Mouse (Mus musculus) urinary bladder, postnatal 4 days (tissue): ENCODE measurements around the gene Cip2a.

Source experiments
- DNase-seq, 2 experiments: peaks; one replicate each; pipeline ENCODE4 v3.0.0; 2021 to 2022; ENCODE audit warnings: low spot score in 2 of 2

The Cip2a gene

DNA sequence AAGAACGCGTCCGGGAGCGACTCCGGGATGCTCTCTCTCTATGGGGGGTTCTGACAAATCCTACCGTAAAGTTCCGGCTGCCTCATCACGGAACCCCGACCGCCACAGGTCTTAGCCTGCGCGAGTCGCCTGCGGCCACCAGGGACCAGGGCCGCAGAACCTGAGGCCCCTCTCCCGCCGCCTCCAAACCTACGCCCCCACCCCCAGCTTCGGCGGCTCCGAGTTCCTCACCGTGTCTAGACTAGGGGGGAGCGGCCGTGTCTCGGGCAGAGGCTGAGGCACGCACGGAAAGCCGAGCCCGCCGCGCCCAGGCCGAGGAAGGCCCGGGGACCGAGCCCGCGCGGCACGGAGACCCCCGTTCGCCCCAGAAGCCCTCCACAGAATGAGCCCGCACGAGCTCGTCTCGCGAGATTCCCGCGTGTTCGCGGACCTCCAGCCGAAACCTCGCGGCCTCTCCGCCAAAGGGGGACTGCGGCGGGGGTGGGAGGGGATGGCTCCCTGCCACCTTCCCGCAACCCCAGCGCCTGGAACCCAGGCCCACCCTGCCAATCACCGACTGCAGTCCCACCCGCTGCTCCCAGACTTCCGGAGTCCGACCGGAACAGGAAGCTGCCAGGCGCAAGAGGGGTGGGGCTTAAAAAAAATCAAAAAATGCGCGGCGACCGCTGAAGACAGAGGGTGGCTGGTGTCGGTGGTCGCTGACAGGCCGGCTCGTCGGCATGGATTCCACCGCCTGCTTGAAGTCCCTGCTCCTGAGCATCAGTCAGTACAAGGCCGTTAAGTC lies at the start of gene Cip2a, which contains the start of gene Dzip3:
TSS of gene Cip2a (plus strand) at position 627 of the 784 bp plus-strand sequence.
TSS of gene Dzip3 (minus strand) at position 607 of the 784 bp plus-strand sequence.
- DNase-seq = peak; percentile 92 to 93

DNA sequence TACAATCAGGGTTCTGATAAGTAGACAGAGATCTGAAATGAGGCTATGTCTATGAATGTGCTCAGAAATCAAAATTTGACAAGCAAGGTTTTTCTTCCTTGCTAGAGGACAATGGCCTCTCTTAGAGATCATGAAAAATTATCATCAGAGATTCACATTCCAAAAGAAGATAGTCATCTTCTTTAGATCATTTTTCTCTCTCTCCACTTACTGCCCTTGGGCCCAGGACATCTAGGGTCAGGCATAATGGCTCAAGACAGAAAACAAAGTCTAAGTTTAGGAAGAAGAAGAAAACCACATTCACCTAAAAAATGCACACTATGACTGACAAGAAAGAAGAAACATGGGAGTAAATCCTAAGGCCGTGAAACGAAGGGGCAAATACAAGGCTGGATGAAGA lies 21.0 kb upstream of the Cip2a start:
- DNase-seq = no peak

- DNase-seq = no peak
Measured at GRCm38 (mm10) chr16:48973548-48973947, 20.4 kb upstream of the Cip2a start.

DNA sequence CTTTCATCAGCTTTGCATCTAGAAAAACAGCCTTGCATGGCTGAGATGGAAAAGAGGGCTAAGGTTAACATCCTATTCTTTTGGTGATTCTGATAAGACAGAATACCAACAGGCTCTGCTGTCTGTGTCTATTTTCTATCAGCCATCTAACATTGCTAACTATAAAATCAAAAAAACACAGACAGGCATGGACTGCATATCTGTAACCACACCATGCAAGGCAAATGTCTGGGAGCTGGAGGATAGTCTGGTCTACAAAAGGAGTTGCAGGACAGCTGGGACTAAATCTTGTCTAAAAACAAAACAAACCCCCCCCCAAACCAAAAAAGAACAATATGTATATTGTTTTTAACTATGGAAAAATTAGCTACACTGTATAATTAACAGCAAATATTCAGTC lies 14.0 kb upstream of the Cip2a start:
- no peak for DNase-seq

GRCm38 (mm10) chr16:48985034-48985627 lies 8.9 kb upstream of the Cip2a start:
- DNase-seq = no peak

GRCm38 (mm10) chr16:48989700-48990099 lies 4.3 kb upstream of the Cip2a start:
- no peak for DNase-seq

DNA sequence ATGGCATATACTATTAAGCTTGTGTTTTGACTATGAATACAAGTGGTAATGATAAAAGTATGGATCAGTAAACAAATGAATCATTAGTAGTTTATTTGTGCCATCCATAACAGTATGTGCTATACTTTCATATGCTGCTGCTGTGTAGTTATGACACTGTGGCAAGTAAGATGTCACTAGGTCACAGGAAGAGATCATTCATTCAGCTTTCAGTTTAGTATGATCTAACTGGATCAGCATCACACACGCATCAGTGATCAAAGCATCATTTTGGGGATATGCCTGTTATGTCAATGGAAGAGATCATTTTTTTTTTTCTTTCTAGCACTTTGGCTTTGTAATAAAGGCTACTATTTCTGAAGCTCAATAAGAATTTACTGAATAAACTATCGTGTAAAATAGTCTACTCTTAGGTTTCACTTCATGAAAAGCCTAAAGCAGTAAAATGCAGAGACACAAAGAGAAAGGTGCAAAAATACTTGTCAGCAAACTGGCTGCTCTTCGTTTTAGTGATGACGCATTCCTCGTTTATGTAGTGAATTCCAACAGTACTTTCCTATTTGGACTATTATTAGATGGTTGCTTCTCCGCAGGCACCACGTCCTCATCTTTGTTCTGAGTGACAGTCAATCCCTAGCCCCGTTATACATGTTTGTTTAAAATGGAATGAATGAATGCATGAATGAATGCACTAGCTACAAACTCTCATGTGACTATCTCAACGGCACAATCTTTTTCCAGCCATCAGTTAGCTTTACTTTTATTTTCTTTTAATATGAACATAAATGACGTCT lies 1.4 kb upstream of the Cip2a start:
- DNase-seq = no peak

GRCm38 (mm10) chr16:48993231-48993558 lies 790 bp upstream of the Cip2a start:
- DNase-seq = no peak

DNA sequence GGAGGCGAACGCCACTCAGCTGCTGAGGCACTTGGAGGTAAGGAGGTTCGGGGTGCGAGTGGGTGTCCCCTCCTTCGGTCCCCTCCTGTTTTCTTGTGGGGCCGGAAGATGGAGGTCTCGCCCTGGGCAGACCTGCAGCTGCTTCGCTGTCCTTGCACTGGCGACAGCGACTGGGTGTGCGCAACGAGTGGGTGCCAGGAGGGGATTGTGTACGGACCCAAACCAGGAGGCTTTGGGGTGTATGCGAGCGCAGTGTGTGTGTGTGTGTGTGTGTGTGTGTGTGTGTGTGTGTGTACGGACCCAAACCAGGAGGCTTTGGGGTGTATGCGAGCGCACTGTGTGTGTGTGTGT lies 333 bp downstream of the Cip2a start:
- DNase-seq = no peak

DNA sequence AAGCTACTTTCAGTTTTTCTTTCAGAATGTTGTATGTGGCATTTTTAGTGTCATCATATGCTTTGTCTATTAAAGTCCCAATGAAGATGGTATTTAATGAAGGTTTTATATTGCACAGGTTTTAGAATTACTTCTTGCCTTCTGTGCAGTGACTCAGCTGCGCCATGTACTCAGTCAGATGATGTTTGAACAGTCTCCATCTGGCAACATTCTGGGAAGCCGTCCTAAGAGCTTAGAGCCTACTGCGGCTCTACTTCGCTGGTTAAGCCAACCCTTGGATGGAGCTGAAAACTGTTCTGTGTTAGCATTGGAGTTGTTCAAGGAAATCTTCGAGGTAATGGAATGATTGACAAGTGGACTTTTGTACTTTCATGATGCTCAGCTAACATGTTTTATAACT lies 10.2 kb downstream of the Cip2a start:
- no peak for DNase-seq

GRCm38 (mm10) chr16:49016620-49017332 lies 22.8 kb downstream of the Cip2a start:
- DNase-seq = no peak

DNA sequence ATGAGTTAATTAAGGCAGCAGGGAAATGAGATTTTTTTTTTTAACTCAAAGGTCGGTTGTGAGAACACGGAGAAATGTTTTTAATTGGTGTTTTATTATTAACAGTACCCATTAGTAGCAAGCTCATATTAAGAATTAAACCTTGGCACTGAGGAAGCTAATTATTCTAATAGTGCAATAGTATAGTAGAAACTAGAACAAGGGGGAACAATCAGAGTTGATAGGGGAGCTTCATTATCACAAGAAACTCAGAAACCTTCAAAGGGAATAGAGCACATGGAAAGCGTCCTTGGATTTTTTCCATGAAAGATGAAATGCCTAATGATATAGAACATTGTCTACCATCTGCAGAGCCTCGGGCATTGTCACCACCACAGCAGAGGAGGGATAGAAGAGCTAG lies 41.9 kb downstream of the Cip2a start:
- no peak for DNase-seq

DNA sequence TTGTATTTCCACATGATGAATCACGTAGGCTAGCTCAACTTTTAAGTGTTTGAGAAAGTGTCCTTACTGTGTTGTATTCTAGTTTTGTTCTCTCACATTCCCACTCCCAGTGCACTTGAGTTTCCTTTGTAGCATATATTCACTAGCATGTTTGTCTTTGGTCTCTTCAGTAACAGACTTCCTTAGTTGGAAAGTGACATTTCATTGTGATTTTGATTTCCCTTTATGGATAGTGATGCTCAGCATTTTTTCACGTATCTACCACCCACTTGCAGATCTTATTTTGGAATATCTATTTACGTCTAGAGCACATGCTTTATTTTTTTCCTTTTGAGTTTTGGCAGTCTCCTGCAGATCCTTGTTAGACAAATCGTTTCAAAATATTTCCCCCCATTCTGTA lies 43.8 kb downstream of the Cip2a start:
- DNase-seq = no peak

- DNase-seq = no peak
Measured at GRCm38 (mm10) chr16:49040554-49041221, 46.7 kb downstream of the Cip2a start.

DNA sequence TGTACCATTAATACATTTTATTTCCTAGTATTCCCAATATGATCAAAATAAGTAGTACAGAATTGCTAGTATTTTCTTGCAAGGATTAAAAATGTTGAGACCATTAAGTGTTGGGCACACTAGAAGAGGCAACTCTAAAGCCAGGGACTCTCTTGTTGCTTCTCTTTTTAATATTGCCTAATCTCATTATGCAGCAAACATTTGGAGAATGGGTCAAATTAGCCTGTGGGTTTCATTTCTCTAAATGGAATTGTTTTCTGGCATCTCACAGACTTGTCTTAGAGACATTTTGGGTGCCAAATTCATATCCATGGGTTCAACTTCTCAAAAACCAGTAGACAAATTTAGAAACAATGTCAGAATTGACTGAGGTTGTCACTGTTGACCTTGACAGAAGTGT lies 55.2 kb downstream of the Cip2a start:
- no peak for DNase-seq

DNA sequence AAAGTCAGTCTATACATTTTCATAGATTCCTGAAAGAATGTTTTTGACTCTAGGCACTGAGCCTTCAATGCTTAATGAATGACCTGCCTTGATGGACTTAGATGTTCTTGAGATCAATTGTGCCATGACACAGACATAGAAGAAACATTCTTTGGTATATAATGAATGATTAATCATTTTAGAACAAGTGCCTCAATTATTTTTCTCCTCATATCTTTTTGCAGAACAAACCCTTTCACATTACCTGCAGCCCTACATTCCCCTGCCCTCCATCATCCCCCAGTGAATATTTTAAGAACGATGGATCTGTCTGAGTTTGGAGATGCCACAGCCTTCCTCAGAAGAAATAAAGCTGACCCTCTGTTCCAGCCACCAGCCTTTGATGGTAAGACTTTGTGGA lies 63.2 kb downstream of the Cip2a start, which contains the start of gene Myh15:
TSS of gene Myh15 (plus strand) at position 301 of the 400 bp plus-strand sequence.
- no peak for DNase-seq
